Mouse (Mus musculus): Measurements from ENCODE around the gene Mapk1ip1.

DNA sequence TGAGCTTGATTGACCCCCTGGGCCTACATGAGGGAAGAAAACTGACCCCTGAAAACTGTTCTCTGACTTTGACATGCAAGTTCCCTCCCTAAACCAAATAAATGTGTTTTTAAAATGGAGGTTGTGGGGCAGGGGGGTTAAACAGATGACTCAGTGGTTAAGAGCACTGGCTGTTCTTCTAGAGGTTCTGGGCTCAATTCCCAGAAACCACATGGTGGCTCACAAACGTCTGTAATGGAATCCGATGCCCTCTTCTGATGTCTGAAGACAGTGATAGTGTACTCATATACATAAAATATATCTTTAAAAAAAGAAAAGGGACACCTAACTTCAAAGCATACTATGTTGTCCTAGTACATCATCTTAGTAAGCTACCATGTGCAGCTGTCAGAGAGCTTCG, 29.0 kb upstream of the Mapk1ip1 start:
- no peak for TF ChIP-seq MAFK (IDR thresholded peaks at IDR 0.05; ENCODE audit: insufficient read depth, low read depth, low read length)
- TF ChIP-seq ZC3H11A (IDR thresholded peaks at IDR 0.05; ENCODE audit: borderline replicate concordance, low read depth, low read length), result no peak
- no peak for TF ChIP-seq HCFC1 (IDR thresholded peaks at IDR 0.05; ENCODE audit: borderline replicate concordance, insufficient read depth, low read length)
- no peak for TF ChIP-seq CHD2 (IDR thresholded peaks at IDR 0.05; ENCODE audit: low read depth, low read length)
